Mouse (Mus musculus) brain, adult 2 months (tissue): ENCODE results near the gene Stk40.
"Not testable (repeated sequence)": the region's sequence is repeated elsewhere in the genome, so short reads cannot be mapped to it uniquely, and the experiment has no call there.

ENCODE experiments used
- DNase-seq: peaks from one replicate; pipeline ENCODE4 v3.0.0; 2011; ENCODE audit warnings: low read depth, low spot score

Gene Stk40

DNA sequence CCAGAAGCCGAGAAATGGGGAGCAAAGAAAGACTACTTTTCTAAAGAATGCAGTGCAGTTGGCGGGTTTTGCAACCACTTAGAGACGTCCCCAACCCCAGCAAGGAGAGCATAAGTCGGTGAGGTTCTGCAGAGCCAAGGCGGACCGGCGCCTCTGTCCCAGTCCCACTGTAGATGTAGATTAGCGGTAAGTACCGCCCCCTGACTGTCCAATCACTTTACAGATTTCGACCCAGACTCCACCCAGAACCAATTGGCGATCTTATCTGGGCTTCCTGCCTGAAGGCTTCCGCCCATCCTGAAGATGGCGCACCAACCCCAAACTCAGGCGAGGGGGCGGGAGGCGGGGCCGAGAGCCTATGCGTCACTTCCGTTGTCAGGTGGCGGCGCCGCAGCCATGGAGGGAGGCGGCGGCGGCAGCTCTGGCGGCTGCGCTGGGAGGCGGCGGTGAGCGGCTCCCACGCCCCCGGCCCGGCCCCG lies at the start of gene Stk40:
Gene Stk40 (plus strand): TSS at position 368 of the 479 bp plus-strand sequence.
- DNase-seq, result peak; percentile 99

DNA sequence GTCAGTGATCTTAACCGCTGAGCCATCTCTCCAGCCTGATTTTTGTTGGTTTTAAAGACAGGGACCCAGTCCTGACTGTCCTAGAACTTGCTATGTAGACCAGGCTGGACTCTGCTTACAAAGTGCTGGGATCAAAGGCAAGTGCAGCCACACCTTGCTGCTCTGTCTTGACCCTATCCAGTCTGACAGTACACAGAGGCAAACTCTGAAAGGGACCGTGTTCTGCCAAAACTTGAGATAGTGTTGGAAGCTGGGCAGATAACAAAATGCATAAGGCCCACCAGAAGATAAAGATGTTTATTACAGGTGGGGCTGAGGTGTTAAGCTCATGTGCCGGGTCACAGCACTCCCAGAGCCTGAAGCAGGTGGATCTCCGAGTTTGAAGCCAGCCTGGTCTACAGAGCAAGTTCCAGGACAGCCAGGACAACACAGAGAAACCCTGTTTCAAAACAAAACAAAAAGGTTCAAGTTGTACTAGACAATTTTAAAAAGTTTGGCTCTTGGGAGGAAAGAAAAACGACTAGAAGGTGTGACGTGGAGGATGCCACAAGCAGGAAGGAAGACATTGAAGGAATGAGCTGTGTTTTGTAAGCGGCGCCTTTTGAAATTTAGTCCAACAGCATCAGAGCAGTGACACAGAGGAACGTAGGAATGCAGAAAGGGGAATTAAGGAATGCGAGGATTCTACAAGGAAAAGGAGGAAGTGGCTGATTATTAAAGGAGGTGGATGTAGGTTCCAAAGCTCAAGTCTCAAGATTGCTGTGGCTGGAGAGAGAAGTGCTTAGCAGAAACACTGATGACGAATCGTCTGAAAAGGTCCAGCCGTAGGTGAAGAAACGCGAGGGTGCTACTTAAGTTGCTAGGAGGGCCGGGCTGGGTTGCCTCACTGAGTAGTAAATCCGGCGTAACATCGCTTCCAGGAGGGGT lies 46.3 kb upstream of the Stk40 start:
- no peak for DNase-seq

DNA sequence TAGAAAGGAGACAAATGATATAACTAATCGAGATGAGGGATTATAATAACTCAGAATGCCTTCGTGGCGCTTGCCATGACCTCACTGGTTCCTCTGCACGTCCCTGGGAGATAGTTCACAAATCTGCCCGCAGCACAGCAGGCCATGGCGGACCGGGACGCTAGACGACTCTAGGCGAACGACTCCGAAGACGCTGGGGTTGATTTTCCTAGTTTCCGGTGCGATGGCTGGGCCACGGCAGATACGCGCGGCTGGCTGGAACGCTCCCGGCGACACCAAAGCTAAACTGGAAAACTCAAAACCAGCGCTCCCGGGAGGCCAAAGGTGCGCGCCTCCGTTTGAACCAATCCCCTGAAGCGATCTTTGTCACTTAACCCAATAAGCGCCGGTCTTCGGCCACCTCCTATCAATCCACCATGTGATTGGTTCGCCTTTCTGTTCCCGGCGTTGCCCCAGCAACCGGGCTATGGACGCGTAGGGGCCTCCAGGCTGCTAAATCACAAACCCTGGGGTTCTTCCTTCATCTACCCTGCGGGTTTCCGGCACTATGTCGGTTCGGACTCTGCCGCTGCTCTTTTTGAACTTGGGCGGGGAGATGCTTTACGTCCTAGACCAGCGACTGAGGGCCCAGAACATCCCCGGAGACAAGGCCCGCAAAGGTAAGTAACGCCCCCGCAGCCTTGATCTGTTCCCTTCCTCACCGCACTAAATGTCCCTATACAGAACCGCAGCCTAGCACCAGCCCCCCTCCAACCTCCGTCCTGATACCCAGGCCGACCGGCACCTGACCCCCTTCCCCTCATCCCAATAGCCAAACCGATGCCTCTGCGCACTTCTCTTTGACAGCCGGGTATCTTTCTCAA lies 45.4 kb upstream of the Stk40 start, which contains the start of gene Oscp1:
Gene Oscp1 (plus strand): TSS at position 432 of the 863 bp plus-strand sequence.
- peak; percentile 97 for DNase-seq

DNA sequence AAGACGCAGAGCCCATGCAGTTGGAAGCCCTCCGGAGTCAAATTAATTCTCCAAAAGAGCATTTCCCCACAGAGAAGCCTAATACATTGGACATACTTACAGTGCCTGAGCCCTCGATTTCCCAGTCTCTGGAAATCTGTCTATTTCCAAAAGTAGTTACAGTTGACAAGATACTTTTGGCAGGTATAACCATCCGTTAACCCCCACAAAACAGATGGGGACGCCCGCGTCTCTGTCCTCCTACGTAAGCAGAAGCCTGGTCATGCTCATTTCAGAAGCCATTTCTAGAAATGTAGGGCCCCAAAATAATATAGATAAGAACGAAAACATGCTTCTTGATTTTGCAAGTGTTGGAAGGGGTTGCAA lies 44.8 kb upstream of the Stk40 start:
- peak; percentile 86 for DNase-seq

DNA sequence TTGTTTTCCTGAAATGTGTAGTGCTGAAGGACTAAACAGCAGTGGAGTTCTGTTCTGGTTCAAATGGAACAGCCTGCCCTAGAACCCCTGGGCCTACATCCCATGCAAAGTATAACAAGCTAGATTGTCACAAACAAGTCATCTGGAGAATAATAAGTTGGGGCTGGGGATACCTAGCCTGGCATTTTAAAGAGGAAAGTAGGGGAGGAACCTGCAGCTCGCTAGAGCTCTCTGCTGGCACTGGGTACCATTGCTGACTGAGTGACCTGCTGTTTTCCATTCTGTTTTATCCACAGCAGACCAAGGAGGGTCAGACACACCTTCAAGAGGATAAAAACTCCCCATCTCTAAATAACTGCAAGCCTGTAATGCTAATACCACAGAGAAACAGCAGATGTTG lies 40.9 kb upstream of the Stk40 start:
- DNase-seq, result peak; percentile 60

DNA sequence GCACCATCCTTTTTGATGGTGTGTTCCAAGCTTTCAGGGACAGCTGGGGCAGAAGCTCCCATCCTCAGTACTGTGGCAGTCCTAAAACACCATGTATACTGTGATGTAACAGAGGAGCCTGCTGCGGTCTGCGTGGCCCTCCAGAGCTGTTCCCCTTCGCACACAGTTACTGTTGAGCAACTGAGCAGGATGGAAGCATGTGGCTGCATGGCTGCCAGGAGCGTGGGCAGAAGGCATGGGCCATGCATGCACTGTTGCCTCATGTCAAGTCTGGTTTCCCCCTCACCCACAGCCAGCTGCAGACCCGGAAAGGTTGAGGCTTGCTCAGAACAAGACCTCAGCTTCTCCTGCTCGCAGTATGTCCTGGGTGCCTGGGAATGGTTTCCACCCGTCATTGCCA lies 38.5 kb upstream of the Stk40 start:
- DNase-seq, result peak; percentile 71

DNA sequence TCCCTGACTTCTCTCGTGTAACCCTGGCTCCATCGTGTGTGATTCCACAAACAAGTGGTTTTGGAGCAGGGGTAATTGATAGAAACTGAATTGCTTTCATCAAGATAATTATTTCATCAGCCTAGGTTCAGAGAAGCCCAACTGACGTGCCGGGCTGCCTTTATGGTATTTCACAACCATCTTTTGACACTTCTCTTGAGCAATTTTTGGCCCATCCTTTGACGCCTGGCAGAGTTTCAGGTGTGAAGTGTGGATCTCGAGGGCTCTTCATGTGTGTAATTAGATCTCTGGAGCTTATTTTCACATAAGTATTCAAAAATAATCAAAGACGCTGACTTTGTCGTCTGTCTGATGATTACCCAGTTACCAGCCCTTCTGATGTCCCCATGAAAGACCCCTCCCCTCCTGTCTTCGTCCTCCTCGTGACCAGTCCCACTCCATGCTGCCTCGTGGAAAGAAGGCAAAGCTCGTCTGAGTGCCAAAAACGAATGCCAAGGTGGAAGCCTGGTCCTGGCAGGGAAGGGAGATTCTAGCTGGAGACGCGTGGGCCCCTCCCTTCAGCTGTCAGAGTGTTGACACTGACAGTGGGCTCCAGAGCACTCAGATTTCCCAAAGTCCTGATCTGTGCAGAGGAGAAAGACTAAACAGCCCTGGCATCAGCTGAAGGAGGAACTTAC lies 36.2 kb upstream of the Stk40 start:
- DNase-seq, result peak; percentile 73

DNA sequence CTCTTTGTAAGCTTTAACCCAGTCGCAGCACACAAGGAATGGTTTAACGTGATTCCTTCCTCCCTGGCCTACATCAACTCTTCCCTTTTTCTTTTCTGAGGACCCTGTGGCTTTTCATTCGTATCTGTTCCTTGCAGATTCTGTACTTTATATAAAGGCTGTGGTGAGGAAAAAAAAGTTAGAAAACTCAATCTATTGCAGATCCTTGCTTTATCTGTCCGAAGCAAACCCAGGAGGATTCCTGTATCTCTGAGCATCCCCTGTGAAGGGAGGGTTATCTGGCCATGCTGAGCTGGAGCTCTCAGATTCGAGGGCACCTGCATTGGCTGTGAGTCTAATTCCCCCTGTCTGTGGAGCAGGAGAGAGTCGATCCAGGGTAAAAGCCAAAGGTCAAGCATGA lies 34.9 kb upstream of the Stk40 start:
- no peak for DNase-seq

DNA sequence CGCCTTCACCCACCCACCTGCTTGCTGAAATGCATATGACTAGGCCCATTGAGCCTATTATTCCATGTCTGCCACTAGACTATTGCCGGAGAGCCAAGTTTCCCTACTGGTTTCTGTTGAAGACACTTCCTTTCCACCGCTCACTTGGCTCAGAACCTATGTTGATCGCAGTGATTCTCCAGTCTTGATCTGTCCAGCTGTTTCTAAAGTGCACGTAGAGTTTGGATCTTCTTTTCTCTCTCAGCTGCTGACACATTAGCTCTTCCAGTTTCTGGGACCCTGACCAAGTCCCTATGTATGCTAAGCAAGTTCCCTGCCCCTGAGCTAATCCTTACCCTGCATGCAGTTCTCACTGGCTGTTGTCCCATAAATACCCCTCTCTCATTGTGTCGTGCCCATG lies 25.9 kb upstream of the Stk40 start:
- no peak for DNase-seq

DNA sequence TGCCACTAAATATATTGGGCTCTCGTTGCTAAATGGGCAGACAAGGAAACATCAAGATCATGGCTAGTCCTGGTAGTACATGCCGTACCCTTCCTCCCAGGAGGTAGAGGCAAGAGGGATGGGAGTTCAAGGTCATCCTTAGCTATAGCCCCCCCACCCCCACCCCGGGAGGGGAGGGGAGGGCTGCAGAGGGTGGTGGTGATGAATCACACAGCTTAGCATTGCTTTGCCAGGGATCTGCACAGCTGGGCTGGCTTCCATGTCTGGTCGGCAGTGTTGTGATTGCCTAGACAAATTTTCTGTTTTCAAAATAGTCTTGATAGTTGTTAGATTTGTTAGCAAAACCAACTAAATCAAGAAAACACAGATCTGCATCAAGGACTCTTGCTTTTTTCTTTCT lies 24.5 kb upstream of the Stk40 start:
- DNase-seq, result peak; percentile 46

DNA sequence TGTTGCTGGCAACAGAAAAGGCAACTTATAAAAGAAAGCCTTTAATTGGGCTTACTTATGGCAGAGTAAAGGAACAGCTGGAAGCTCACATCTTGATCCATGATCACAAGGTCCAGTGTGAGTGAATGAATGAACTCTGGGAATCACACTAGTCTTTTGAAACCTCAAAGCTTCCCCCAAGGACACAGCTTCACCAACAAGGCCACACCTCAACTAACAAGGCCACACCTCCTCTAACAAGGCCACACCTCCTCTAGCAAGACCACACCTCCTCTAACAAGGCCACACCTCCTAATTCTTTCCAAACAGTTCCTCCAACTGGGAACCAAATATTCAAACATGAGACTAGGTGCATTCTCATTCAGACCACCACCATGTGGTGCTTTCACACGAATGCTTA lies 22.2 kb upstream of the Stk40 start:
- no peak for DNase-seq

DNA sequence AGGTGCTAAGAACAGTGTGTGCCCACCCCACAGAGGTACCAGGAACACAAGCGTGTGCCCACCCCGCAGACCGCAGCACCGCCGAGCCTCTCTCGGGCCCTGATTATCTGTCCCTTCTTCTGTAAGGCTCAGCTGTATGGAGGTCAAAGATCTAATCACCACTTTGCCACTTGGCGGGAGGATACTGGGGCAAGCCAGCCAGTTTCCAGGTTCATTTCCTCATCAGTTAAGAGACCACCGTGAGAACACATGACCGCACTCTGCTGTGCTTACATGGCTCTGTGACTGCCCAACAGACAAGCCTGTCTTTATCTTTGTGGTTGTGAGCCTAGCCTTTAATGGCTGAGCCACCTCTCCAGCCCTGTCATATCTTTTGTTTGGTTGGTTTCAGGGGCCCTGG lies 20.7 kb upstream of the Stk40 start:
- DNase-seq, result no peak

DNA sequence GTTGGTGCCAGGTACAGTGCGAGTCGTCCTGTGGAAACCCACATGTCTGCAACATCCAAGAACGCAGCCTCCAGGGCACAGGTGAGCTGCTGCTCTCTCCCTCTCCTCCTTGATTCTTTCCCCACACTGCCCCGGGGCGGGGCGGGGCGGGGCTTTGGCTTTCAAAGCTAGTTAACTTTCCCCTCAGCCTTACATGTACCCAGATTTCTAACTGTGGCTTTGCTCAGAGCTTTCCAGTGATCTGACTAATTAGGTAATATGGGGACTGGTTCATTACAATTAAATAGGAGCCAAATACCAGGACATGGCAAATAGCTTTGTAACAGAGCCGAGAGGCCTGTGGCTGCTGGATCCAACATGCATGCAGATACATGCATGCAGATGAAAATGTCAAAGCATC lies 19.4 kb upstream of the Stk40 start:
- no peak for DNase-seq

DNA sequence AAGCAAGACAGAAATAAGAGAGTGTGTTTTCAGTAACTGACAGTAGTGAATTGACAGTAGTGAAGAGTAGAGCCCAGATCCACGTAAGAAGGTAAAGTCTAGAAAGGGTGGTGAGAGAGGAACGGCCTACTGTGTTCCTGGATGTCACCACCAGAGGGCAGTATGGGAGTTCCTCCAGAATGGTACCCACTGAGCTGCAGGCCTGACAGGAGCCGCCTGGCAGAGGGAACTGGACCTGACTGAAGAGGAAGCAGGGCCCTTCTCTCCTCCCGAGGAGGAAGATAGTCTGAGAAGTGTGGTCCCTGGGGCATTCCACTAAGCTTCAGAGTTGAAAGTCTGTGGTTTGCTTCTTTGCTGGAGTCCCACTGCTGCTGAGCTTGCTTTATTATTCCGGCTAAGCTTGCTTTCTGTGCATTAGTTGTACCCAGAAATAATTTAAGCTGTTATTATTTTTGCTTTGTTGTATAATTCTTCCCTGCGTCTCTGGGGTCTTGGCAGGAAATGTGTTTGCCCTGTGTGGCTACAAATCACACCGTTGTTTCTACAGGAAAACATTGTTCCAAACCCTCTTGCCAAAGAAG lies 17.7 kb upstream of the Stk40 start:
- DNase-seq, result peak; percentile 96

DNA sequence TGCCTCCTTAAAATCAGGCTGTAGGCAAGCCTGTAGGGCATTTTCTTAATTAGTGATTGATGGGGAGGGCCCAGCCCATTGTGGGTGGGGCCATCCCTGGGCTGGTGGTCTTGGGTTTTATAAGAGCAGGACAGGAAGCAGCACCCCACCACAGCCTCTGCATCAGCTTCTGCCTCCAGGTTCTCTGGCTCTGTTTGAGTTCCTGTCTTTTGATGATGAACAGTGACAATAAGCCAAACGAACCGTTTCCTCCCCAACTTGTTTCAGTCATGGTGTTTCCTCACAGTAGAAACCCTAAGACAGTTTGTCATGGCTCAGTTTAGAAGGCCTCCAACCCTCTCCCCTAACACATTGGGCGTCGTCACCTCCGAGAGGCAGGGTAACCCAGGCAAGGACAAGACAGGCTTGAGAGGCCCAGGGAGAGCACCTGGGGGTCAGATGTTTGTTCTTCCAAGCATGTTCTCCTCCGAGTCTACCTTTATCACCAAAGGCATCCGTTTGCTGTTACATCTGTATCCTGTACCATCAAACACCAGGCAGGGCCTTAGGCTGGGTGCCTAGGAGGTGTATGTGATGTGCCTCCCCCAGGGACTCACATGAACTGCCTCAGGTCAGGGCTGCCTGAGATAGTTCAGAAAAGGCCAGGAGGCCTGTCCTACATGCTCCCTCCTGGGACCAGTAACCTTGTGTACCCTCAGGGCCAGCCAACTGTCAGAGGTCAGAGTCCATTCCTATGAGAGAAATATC lies 13.5 kb upstream of the Stk40 start:
- DNase-seq, result no peak

DNA sequence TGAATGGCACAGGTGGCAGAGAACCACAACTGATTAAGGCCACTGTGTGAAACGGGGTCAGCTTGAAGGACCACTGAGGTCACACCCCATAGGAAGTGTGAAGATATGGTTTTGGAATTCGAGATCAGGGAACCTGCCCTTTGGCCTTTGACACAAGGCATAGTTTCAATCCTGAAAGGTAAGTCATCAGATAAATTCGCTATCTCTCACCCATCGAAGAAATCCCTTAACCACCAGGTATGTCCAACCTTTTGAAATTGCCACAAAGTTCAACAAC lies 13.0 kb upstream of the Stk40 start:
- no peak for DNase-seq

DNA sequence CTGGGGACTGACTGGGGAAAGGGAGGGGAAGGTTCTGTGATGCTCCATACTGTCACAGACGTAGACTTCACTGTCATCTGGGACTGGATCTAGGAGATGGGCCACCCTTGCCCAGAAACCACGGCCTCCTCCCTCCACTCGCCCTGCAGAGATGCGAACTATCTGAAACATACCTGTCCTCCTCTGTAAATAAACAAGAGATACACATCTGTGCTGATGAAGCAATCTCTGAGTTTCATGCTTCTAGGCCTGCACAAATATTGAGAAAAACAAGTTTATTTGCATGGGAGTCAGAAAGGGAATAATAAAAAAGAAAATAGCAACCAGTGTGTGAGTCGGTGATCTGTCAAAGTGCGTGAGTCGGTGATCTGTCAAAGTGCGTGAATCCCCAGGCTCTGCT lies 11.9 kb upstream of the Stk40 start:
- DNase-seq, result no peak

DNA sequence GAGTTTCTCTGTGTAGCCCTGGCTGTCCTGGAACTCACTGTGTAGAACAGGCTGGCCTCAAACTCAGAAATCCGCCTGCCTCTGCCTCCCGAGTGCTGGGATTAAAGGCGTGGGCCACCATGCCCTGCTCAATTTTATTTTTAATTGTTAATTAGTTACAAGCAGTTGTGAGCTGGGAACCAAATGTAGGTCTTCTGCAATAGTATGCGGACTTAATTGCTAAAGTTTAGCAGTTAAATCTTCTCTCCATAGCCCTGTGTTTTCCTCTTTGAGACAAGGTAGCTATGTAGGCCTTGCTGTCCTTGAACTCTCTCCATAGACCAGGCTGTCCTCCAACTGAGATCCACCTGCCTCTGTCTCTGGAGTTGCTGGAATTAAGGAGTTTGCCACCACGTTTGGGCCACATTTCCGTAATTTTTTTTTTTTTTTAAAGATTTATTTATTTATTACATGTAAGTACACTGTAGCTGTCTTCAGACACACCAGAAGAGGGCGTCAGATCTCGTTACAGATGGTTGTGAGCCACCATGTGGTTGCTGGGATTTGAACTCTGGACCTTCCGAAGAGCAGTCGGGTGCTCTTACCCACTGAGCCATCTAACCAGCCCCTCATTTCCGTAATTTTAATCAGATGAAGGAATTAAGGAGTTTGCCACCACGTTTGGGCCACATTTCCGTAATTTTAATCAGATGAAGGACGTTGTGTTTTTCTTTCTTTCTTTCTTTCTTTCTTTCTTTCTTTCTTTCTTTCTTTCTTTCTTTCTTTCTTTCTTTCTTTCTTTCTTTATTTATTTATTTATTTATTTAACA lies 7.9 kb upstream of the Stk40 start:
- DNase-seq, result not testable (repeated sequence)

DNA sequence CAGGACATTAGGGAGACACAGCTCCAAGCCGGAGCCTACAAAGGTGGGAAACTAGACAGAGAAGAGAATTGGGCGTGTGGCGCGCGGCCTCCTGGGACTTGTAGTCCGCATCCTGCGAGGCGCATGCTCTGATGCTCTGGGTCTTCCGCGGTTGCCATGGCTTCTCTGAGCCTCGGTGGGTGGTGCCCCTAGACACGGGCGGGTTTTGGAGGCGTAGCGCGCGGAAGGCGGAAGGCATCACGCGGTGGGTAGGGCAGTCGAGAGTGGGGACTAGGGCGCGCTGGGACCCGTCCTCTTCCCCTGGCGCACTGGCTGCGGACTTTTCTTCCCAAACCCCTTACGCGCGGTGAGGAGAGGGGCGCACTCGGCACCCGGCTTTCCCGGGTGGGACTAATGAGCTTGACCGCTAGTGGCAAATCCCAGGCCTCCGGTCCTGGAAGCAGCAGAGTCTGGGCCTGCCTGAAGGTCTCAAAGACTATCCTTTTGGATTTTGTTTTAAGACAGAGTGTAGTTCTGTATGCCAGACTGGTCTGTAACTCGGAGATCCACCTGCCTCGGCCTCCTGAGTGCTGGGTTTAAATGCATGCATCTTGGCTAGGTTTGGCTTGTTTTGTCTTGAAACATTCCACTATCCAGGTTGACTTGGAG lies 7.2 kb upstream of the Stk40 start, which contains the start of gene Lsm10:
Gene Lsm10 (plus strand): TSS at position 160 of the 648 bp plus-strand sequence.
- peak; percentile 98 for DNase-seq
